Mouse (Mus musculus) inflammation-experienced regulatory T-cells (primary cell): ENCODE data around the gene Xrcc1. TPM values are rescaled to one million over a fixed set of nuclear protein-coding genes. Genes with fewer than 3 reads are reported as not detected.

ENCODE experiments used
- polyA plus RNA-seq, 2 experiments: library from polyadenylated mRNA; unstranded; fragments of 100-300 nt; shearing (Covaris generic); gene quantifications; one replicate each; pipeline ENCODE4 v1.2.1; 2017

Gene Xrcc1
- polyA plus RNA-seq, result 10 to 100 TPM; 60.5 to 60.6 TPM

DNA sequence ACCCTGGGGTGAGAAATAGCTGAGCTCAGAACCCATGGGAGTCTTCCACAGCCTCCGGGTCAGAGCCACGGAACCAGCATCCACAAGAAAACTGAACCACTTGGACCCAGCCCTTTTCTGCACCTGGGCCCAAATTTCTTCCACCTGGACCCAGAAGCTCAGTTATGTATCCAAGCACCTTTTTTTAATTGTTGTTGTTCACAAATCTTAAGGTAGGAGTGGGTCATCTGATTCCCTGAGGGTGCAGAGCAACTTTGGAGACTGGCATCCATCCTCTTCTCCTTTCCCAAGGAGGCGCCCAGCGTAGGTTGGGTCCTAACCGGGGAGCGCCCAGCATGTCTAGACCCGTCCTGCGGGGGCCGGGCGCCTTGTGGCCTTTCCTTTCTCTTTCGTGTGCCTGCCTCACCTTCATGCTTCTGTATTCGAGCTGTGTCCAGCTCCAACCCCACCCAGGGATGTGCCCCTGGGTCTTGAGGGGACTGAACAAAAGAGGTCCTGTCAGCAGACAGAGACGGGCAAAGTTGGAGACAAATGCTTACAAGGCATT, at the start of gene Xrcc1, which contains the start of gene Pinlyp:
Xrcc1 (plus strand) TSS at position 222 of the 547 bp plus-strand sequence.
Pinlyp (minus strand) TSS at position 51 of the 547 bp plus-strand sequence.

DNA sequence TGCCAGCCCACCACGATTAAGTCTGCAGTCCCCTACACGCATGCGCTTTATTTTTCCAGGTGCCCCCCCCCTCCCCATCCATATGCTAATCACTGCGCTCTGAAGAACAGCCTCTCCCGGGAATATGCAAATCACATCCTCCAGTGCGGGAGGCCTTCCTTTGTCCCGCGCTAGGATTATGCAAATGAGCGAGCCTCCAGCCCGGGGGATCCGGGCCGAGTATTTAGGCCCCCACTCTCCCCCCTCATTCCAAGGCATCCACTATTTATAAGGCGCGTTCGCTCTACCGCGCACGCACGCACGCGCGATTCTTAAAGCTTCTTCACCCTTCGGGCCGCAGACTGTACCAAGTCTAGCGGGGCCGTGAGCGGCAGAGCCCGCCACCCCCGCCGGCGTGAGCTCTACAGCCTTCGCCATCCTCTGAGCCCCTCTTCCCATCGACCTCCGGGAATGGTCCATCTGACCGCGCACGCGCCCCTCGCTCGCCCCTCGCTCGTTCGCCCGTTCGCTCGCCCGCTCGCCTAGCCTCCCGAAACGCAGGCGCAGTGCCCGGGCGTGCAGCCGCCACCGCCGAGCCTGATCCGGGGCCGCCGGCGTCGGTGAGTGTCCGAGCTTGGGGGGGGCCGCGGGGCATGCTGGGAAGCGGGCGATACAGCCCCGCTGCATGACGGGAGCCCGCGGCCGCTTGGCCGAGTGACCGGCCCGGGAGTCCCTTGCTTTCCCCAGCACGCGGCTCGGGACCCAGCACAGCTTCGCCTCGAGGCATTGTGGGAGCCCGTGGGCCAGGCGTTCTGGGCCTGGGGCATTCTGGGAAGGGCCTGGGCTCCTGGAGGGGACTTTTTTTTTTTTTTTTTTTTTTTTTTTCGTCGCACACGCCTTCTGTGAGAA, 39.0 kb upstream of the Xrcc1 start, which contains the start of gene Zfp428:
Zfp428 (plus strand) TSS at position 169 of the 888 bp plus-strand sequence.

DNA sequence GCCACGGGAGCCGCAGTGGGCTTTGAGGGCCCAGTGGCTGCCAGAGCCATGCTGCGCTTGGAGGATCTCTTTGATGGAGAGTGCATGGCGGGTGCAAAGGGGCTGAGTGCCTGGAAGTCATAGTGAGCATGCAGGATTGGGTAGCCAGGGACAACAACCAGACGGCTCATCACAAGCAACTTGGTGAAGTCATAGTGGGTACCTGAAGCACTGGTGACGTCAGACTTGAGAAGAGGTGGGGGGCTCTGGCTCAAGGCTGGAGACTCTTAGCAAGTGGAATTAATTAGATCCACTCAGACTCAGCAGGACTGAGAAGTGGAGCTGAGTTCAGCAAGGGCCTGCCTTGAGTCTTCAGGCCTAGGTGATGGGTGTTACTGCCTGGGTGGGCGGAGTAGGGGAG, 33.7 kb upstream of the Xrcc1 start, which contains the start of gene AC161166.1:
AC161166.1 (minus strand) TSS at position 101 of the 400 bp plus-strand sequence.

DNA sequence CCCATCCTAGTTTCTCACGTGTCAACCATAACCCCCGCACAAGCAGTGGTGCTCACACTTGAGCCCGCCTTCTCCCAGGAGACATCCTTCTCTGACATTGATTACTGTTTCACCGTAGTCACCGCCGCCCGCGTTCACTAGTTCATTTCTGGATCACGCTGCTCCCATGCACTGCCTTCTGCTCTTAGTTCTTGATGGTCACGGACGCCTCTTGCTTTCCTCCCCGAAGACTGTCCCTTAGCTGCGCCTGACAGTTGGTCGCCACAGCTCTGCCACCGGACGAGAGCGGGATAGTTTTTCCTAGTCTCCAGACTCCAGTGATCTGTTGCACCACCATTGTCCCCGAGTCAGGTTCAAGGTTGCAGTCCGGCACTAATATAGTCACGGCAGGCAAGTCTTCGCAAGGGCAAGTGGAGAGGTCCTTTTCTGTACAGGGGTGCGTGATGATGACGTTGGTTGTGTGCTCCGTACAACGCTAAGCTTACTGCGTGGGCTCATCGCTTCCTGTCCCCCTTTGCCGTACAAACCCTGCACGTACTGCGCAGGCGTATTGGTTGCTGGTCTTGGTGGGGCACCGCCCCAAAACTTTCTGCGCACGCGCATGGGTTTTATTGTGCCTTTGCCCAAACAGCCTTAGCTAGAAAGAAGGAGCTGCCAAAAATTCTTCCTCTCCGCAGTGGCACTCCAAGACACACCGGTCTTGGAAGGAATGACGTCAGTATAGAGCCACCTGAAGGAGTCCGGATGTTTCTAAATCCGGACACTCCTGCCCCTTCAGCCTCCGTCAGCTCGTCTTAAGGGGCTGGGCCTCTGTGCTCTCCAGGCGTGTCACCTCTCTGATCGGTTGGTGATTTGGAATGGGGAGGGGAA, 15.8 kb upstream of the Xrcc1 start, which contains the start of gene Irgq:
Irgq (plus strand) TSS at position 628 of the 870 bp plus-strand sequence.

DNA sequence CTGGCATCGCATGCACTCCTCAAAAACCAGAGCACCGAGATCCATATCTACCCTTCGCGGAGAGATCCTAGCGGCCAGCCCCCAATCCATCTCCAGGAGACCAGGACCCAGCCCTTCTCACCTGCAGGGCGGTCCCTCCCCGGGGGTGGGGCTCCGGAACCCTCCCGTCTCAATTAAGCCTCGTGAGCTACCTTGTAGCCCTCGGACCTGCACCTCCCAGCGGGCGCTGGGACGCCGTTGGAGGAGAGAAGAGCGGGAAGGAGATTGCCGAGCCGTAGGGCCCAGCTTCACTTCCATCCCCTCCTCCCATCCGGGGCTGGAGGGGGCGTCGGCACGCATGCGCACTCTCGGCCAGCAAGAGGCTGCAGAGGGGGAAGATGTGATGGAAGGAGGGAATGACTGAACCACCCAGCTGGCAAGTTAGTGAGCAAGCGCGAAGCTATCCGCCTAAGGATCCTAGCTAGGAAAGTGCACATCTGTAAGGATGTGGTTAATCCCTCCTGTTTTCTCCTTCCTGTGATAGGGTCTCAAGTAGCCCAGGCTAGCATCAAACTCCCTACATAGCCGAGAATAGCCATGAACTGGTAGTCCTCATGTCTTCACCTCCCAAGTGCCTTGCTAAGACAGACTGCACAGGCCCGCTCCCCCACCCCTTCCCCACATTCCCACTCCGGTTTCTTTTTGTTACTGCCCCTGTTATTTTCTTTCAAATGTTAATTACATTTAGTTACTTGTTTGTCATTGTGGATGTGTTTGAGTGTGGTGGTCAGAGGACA, 41.4 kb downstream of the Xrcc1 start, which contains the start of the genes Ethe1 and Zfp575:
Ethe1 (plus strand) TSS at position 214 of the 776 bp plus-strand sequence.
Zfp575 (minus strand) TSS at position 312 of the 776 bp plus-strand sequence.

DNA sequence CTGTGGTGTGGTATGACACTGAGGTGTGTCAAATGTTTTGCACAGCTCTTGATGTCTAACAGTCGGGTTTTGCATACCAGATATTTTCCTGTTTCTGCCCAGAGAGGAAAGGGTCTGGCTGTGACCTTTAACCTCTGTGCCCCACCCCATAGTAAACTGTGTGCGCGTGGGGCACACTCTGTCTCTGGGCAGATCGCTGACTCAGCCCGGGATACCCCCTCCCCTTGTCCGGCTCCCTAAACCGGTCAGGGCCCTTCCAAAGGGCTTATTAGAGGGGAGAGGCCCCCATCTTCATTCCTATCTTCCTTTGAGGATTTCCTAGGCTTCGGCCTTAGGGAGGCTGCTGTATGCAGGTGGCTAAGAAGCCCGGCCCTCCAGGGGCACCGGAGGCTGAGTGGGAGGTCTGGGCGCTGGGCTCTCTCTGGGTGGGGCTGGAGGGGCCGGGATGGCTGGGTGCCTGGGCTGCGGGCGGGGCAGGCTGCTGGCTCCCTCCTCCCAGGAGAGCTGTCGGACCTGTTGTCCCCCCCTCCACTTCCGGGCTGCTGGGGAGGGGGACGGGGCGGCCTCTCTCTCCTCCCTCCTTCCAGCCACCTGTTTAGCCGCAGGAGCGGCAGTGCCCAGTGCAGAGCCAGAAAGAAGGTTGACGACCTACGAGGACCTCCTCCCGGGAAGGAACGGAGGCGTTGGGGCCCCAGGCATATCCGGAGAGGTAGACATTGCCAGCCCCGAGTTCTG, 64.2 kb downstream of the Xrcc1 start, which contains the start of gene Phldb3:
Phldb3 (plus strand) TSS at position 620 of the 735 bp plus-strand sequence.

Other genes starting within 250 kb of the Xrcc1 start
- gene Zfp61, start 245.1 kb upstream of the Xrcc1 start, polyA plus RNA-seq, result 10 to 100 TPM; 20.2 to 27.5 TPM
- 10 to 100 TPM; 17.0 to 17.9 TPM for gene Zfp94, start 229.6 kb upstream of the Xrcc1 start, polyA plus RNA-seq
- not detected for gene Tescl, start 212.4 kb upstream of the Xrcc1 start, polyA plus RNA-seq
- gene Lypd5, start 197.1 kb upstream of the Xrcc1 start, polyA plus RNA-seq, result 1 to 10 TPM in 1 of 2 experiments, under 1 TPM in 1; 0.11 to 2.3 TPM
- 100 to 1,000 TPM; 350 to 423 TPM for gene Kcnn4, start 176.0 kb upstream of the Xrcc1 start, polyA plus RNA-seq
- gene Smg9, start 146.7 kb upstream of the Xrcc1 start, polyA plus RNA-seq, result 10 to 100 TPM; 51.5 to 80.1 TPM
- gene Irgc1, start 94.0 kb upstream of the Xrcc1 start, polyA plus RNA-seq, result under 1 TPM in 1 of 2 experiments, not detected in 1; 0.45 TPM
- 1 to 10 TPM in 1 of 2 experiments, under 1 TPM in 1; 0.65 to 3.3 TPM for gene Plaur, start 83.8 kb upstream of the Xrcc1 start, polyA plus RNA-seq
- gene Cadm4, start 64.3 kb upstream of the Xrcc1 start, polyA plus RNA-seq, result under 1 TPM; 0.42 to 0.82 TPM
- 1 to 10 TPM; 1.0 to 1.5 TPM for gene Zfp428, start 39.3 kb upstream of the Xrcc1 start, polyA plus RNA-seq
- gene AC161166.1, start 33.8 kb upstream of the Xrcc1 start, polyA plus RNA-seq, result 1 to 10 TPM in 1 of 2 experiments, not detected in 1; 1.1 TPM
- gene Irgq, start 15.6 kb upstream of the Xrcc1 start, polyA plus RNA-seq, result 1 to 10 TPM; 3.9 to 6.5 TPM
- not detected for gene Pinlyp, start 171 bp upstream of the Xrcc1 start, polyA plus RNA-seq
- gene Ethe1, start 41.3 kb downstream of the Xrcc1 start, polyA plus RNA-seq, result 10 to 100 TPM; 19.5 to 23.6 TPM
- gene Zfp575, start 41.4 kb downstream of the Xrcc1 start, polyA plus RNA-seq, result under 1 TPM; 0.27 to 0.58 TPM
- 1 to 10 TPM in 1 of 2 experiments, under 1 TPM in 1; 0.71 to 1.9 TPM for gene Phldb3, start 64.5 kb downstream of the Xrcc1 start, polyA plus RNA-seq
- gene Lypd3, start 90.3 kb downstream of the Xrcc1 start, polyA plus RNA-seq, result 1 to 10 TPM in 1 of 2 experiments, under 1 TPM in 1; 0.19 to 1.1 TPM
- under 1 TPM in 1 of 2 experiments, not detected in 1; 0.36 TPM for gene Tex101, start 130.4 kb downstream of the Xrcc1 start, polyA plus RNA-seq
- under 1 TPM; 0.13 to 0.31 TPM for gene BC049730, start 163.0 kb downstream of the Xrcc1 start, polyA plus RNA-seq
- gene Gm4763, start 180.6 kb downstream of the Xrcc1 start, polyA plus RNA-seq, result 1 to 10 TPM in 1 of 2 experiments, not detected in 1; 2.5 TPM
- gene Cd177, start 214.0 kb downstream of the Xrcc1 start, polyA plus RNA-seq, result under 1 TPM; 0.33 to 0.34 TPM
- 1 to 10 TPM in 1 of 2 experiments, under 1 TPM in 1; 0.82 to 1.6 TPM for gene Ceacam10, start 230.9 kb downstream of the Xrcc1 start, polyA plus RNA-seq